Mouse (Mus musculus): Measurements from ENCODE around the gene Paip2b.
"Not testable (repeated sequence)": the region's sequence is repeated elsewhere in the genome, so short reads cannot be mapped to it uniquely, and the experiment has no call there.

The Paip2b gene

GRCm38 (mm10) chr6:83802846-83803245 lies 28.7 kb downstream of the Paip2b start:
- in situ Hi-C loops (cut with MboI; ENCODE audit: low sequenced_read_pairs): no loop called here

DNA sequence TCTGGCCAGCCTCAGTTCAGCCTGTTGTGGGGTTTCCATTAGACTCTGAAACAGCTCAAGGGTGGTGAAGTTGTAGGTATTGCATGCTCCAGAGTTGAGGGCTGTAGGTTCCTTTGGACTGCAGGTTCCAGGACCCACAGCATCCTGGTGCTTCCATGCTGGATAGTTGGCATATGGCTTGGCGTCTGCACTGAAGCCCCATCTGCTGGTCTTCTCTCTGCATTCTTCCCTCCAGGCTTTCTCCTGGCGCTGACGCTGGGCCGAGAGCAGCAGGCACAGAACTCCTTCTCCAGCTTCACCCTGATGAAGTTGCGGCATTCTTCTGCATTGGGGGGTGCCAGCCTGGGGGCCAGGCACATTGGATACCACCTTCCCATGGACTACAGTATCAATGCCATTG lies 29.5 kb downstream of the Paip2b start:
- in situ Hi-C loops (cut with MboI; ENCODE audit: low sequenced_read_pairs): no loop called here

DNA sequence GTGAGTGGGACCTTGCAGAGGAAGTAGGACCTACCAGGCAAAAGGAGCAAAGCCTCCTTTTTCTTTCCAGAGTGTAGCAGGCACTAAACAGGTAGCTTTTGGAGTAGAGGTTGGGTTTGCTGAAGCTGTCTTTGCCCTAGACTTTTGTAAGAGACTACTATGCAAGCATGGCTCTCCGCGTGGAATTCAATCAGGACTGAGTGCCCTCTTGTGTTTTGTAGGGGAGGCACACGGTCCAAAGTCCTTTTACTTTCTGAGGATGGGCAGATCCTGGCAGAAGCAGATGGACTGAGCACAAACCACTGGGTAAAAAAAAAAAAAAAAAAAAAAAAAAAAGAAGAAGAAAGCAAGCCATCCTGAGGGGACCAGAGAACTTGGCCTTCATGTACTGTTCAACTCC lies 34.9 kb downstream of the Paip2b start:
- in situ Hi-C loops (cut with MboI; ENCODE audit: low sequenced_read_pairs): no loop called here

DNA sequence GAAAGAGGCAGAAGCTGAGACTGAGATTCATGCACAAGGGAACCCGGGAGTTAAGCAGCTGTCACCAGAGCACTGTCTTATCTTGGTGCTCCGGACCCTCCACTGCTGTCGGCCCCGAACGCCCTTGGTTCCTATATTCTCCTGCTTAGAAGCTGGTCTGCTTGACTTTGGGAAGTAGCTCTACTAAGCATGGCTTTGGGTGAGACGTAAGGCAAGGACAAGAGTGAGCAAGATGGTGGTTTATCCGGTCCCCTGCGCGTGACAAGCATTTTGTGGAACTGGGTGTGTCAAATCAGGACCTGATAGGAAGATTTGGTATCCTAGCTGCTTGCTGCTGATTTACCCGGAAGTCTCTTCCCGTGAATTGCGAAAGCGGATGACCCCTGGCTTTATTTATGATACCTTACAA lies 36.0 kb downstream of the Paip2b start:
- in situ Hi-C loops (cut with MboI; ENCODE audit: low sequenced_read_pairs): no loop called here

- in situ Hi-C loops (cut with MboI; ENCODE audit: low sequenced_read_pairs): no loop called here
Measured at GRCm38 (mm10) chr6:83794760-83795296, 36.7 kb downstream of the Paip2b start, which contains the start of gene Nagk. Gene Nagk (plus strand): TSS chr6:83794982.

DNA sequence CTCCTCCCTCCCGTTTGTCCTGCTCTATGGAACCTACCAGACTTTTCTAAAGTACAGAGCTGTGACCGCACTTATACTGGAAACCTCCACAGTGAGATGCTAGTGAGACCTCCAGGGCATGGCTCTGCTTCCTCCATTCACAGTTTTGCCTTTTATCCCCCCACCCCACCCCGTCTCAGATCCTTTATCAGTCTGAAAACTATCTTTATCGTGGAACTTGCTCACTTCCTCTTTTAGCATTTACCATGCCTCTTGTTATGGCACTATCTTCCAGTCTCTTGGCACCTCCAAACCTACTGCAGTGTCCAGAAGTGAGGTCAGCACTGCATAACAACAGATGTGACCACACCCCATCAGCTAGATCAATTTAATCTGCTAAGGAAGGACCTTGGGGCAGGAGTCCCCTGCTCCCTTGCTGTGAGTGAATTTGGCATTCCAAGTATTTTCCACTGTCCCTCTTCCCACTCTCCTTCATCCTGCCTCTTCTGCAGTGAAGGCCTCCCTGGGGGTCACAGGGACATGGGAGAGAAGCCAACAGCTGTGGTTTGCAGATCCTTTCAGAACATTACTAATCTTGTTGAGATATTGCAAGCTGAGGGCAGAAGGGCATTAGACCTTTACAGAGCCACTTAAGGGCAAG lies 40.2 kb downstream of the Paip2b start:
- in situ Hi-C loops (cut with MboI; ENCODE audit: low sequenced_read_pairs): no loop called here

- in situ Hi-C loops (cut with MboI; ENCODE audit: low sequenced_read_pairs): not testable (repeated sequence)
Measured at GRCm38 (mm10) chr6:83790533-83790932, 41.0 kb downstream of the Paip2b start.

- in situ Hi-C loops (cut with MboI; ENCODE audit: low sequenced_read_pairs): no loop called here
Measured at GRCm38 (mm10) chr6:83788554-83788953, 43.0 kb downstream of the Paip2b start.

GRCm38 (mm10) chr6:83786426-83786825 lies 45.1 kb downstream of the Paip2b start:
- in situ Hi-C loops (cut with MboI; ENCODE audit: low sequenced_read_pairs): no loop called here

- in situ Hi-C loops (cut with MboI; ENCODE audit: low sequenced_read_pairs): no loop called here
Measured at GRCm38 (mm10) chr6:83779026-83779425, 52.5 kb downstream of the Paip2b start.

DNA sequence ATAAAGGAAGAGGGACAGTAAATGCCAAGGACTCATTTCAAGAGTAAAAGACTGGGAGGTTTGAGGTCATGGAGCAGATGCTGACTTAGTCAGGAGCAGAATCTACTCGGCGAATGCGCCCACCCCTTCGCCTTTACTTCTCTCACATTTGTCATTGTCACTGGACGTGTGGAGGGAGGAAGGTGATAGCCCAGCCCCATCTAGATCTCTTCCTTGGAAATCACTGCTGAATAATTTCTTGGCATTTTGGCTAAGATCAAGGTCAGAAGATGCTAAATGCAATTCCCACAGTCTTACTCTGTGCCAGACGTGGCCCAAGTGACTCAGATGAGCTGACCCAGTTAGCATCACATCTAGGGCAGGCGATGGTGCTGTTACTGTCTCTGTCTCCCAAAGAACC lies 53.2 kb downstream of the Paip2b start:
- in situ Hi-C loops (cut with MboI; ENCODE audit: low sequenced_read_pairs): no loop called here

DNA sequence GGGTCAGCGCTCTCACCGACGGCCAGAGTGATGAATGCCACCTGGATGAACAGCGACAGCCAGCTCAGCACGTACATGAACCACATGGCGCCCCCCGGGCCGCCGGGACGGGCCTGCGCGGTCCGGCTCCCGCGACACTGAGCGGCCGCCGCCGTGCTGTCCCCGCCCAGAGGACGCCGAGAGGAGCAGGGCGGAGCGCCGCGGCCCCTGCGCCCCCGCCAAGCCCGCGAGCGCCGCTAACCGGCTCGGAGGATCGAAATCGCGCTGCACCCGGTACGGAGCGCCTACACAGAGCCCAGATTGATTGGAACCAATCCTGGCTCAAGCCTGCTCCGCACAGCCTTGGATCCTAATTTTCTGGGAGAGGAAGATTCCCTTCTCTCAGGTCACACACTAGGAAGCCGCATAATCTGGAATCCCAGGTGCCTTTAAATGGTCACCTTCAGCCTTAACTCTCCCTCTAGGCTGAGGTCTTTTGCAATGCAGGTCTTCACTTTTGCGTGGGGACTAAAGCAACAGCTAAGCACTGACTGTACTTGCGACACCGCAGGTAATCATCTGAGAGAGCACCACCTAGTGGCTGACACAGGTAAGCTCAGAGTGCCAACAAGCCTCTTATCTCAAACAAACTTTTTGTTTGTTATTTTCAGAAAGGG lies 55.8 kb downstream of the Paip2b start, which contains the start of gene Tex261:
Gene Tex261 (minus strand): TSS at position 176 of the 656 bp plus-strand sequence.
- in situ Hi-C loops (cut with MboI; ENCODE audit: low sequenced_read_pairs): no loop called here

GRCm38 (mm10) chr6:83774781-83775563 lies 56.6 kb downstream of the Paip2b start:
- in situ Hi-C loops (cut with MboI; ENCODE audit: low sequenced_read_pairs): no loop called here

DNA sequence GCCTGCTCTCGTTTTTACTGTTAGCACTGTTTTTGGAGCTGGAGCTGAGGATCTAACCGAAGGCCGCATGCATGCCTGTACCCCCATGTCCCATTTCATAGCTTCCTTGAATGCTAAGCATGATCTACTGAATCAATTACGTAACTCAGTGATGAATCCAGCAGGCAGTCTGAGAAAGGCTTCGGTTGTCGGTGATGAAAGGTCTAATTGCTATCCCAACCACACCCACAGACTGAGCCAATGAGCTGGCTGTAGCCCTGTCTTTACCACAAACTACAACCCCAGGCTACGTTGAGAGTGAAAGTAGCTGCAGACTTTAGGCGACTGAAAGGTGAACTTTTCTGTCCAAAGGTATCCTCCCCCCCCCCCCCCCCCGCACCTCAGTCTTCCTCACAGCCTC lies 57.4 kb downstream of the Paip2b start:
- in situ Hi-C loops (cut with MboI; ENCODE audit: low sequenced_read_pairs): no loop called here

DNA sequence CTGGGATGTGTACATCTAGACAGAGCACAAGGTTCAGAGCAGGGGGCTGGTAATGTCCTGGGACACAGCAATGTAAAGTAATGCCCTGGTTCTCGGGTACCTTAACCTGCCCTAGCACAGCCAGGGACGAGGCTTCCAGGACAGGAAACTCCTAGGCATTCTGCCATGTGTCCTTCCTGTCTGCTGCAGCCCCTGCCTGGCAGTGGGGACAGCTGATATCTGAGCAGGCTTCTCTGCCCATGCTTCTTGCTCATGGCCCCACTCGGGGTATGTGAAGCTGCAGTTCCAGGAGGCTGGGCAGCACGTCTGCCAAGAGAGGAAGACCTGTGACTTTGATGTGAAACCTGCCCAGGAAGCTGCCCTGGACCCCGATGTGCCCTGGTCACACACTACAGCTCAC lies 63.1 kb downstream of the Paip2b start:
- in situ Hi-C loops (cut with MboI; ENCODE audit: low sequenced_read_pairs): no loop called here

- in situ Hi-C loops (cut with MboI; ENCODE audit: low sequenced_read_pairs): no loop called here
Measured at GRCm38 (mm10) chr6:83766982-83767381, 64.6 kb downstream of the Paip2b start.

GRCm38 (mm10) chr6:83762880-83763431 lies 68.6 kb downstream of the Paip2b start:
- in situ Hi-C loops (cut with MboI; ENCODE audit: low sequenced_read_pairs): no loop called here

DNA sequence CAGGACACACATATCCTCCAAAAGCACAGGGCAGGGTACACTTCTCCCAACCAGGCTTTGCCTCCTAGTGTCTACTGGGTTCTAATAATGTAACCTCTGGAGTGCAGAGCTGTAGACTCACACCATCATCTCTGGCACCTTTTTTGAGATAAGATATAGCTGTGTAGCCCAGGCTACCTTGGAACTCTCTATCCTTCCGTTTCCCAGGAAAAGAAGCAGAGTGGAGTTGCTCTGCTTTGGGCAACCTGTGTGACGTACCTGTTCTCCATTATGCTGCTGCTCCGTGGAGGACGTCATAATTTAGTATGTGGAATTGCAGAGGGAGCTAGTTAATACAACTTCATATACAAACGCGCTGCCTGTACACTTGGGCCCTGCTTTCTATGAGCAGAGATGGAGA lies 69.2 kb downstream of the Paip2b start, which contains the start of gene Ankrd53:
Gene Ankrd53 (plus strand): TSS at position 301 of the 400 bp plus-strand sequence.
- in situ Hi-C loops (cut with MboI; ENCODE audit: low sequenced_read_pairs): no loop called here

- in situ Hi-C loops (cut with MboI; ENCODE audit: low sequenced_read_pairs): no loop called here
Measured at GRCm38 (mm10) chr6:83756051-83756450, 75.5 kb downstream of the Paip2b start.
